Mouse (Mus musculus): ENCODE measurements around the gene Mrpl52.

GRCm38 (mm10) chr14:54382641-54383040 lies 44.1 kb upstream of the Mrpl52 start:
- no peak for TF ChIP-seq TCF12 (IDR thresholded peaks at IDR 0.05; ENCODE audit: low read depth, low read length)
- no peak for TF ChIP-seq ZC3H11A (IDR thresholded peaks at IDR 0.05; ENCODE audit: low read depth, low read length)

All from MEL (cell line).